Mouse (Mus musculus) kidney, adult 2 months (tissue): ENCODE results near the gene Gm9857.

Source experiments
- CTCF ChIP-seq: fragments of 200-500 bp; conservative IDR thresholded peaks from 2 replicates; pipeline ENCODE4 v1.5.1; 2011; ENCODE audit warnings: low read depth, mild to moderate bottlenecking, control low read depth, low read length, moderate library complexity, mixed read lengths; ENCODE audit not compliant: insufficient read depth, insufficient read length
- POLR2A ChIP-seq: fragments of 200-500 bp; IDR thresholded peaks from one replicate; pipeline ENCODE4 v1.6.1; 2011; ENCODE audit warnings: low read depth, low read length, control low read depth

DNA sequence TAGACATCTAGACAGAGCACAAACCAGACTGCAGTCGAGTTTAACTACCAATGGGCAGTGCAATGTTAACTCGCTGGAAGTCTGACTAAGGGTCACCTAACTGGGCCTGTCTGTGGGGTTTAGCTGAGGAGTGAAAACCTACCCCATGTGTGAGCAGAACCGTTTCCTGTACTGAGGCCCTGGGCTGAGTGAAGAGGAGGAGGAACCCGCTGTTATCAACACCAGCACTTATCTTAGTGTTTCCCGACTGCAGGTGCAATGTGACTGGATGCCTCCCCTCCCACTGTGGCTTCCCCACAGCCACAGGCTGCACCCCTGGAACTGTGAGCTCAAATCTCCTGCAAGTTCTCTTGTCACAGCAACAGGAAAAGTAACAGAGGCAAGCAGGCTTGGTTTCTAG lies 43.7 kb upstream of the Gm9857 start:
- TF ChIP-seq CTCF (no peak), POLR2A (no peak)
